Mouse (Mus musculus): ENCODE measurements around the gene Parp14.

The Parp14 gene

DNA sequence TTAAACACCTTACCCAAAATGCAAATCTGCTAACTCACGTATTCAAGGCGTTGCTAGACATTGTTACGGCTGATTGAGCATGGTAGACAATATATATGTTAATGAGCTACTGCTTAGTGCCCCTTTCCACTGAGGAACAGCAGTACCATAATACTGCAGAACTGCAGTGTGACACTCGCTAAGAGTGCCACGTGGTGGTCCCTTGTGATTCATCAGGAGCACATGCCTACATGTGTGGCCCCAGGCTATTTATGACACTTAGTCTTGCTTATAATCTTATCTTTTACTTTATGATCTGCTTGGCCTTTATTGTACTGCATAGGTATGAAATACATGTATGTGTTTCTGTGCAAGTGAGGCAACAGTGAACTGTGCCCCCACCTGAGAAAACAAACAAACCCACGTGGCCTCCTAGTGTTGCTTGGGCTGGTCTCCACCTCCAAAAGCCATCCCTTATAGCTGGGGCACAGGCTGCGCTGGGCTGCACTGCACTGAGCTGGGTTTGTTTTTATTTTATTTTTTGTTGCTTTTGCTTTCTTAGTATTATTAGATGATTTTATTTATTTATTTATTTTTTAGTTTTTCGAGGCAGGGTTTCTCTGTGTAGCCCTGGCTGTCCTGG lies 83.7 kb downstream of the Parp14 start:
- no peak for DNase-seq (ENCODE audit: low read depth in 2 of 2, low spot score in 2 of 2)

DNA sequence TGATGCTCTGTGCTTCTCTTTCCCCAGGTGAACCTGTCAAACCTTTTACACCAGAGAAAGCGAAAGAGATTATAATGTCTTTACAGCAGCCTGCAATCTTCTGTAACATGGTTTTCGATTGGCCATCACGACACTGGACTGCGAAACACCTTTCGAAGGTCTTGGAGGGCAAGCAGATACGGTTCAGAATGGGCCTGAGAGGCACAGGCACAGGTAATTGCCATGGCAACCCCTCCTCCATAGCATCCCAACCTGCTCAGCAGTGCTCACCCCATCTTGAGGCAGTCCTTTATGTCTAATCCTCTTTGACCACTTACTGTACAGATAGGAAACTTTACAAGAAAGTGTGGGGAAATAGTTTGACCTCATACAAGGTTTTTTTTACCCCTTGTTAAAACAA lies 84.2 kb downstream of the Parp14 start:
- DNase-seq (ENCODE audit: low read depth in 2 of 2, low spot score in 2 of 2) = no peak

DNA sequence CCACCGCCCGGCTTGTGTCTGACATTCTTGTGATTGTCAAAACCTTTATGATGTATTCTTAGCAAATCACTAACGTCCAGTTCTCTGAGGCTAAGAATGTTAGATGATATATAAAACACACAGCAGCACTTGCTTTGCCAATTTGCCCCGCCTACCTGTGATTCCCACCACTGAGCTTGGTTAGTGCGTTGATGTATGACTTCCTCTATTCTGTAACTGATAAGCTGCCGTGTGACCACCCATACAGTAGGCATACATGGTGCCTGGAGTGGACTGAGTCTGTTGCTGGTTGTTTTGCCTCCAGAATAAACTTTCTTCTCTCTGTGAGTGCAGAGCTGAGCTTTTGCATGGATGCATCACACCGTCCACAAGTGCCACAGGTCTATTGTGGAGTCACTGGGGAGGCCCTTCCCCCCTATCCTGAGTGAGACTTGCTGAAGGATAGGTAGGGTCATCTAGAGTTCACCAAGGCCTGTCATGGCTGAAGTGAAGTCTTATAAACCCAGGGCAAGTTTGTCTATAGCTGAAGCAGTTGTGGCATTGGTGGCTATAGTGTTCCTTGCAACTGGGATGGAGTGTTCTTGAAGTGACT lies 87.1 kb downstream of the Parp14 start:
- no peak for DNase-seq (ENCODE audit: low read depth in 2 of 2, low spot score in 2 of 2)

DNA sequence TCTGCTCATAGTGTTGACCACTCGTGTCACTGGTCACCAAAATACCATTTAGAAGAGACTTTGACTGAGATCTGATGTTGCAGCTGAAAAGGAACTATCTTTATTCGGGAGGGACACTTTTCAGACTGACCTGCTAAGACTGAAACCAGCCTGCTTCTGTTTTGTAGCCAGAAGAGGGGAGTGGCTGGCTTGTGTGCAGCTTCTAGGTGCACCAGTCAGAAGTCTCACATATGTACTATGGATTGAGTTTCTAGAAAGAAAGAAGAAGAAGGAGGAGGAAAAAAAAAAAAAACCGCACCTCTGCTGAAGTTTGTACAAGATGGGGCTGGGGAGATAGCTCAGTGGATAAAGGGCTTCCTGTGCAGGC lies 88.2 kb downstream of the Parp14 start:
- no peak for DNase-seq (ENCODE audit: low read depth in 2 of 2, low spot score in 2 of 2)

All from CD8-positive naive resting alpha-beta T cell, adult 2 months (primary cell).